Mouse (Mus musculus): ENCODE measurements at regions not wholly inside any gene's neighbourhood (a gene's known extent, or its start where the extent isn't known, plus 50 kb on each side); places are given as distances from the start of the nearest gene placed in this dataset.

DNA sequence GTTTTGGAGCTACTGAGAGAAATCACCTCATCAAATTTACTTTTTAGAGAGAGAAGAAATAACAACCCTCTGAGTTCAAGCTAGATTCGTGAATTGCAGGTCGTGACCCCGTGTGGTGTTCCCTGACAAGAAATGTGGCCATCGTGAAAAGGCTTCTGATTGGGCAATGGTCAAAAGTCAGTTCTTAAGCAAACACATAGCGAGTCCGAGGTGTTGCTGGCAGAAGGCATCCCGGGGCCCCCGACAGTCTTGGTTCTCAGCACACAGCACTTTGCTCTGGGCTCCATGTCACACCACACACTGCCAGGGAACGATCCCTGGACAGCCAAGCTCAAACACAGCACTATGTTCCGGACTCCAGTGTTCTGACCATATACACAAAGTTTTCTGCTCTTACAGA, 320.0 kb downstream of the Etnk1 start:
- DNase-seq (ENCODE audit: low spot score) = no peak

- no peak for DNase-seq (ENCODE audit: low spot score)
Observed at GRCm38 (mm10) chr6:143490019-143490418, 323.0 kb downstream of the Etnk1 start.

DNA sequence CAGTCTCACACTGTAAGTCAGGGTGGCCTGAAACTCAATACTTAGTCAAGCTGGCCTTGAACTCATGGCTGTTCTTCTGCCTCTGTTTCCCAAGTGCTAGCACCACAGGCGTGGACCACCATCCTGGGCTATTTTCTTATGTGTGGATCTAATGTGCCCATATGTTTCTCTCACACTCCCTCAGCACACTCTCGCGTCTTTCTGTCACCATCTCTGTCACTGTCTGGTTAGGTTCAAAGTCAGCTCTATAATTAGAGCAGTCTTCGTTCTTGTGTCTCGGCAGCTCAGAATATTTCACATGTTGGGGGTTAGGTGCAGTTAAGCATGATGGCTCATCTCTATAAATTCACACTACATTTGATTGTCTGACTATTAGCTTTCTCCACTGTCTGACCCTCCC, 324.4 kb downstream of the Etnk1 start:
- no peak for DNase-seq (ENCODE audit: low spot score)

DNA sequence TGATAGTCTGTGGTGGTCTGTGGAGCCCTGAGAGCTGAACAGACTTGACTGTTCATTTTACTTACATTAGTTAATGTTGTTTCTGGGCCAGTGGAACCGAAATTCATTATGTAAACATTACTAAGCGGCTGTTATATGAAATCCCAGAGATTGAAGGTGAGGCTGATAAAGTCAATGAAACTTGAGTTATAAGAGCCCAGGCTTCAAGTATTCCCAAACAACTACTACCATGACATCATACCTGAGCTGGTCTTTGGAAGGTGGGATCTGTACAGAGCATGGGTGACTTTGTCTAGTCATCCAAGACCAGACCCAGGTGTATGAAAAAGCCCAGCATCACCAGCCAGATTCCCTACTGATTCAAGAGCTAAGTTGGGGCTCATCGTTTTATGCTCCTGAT, 326.5 kb downstream of the Etnk1 start:
- DNase-seq (ENCODE audit: low spot score) = no peak

DNA sequence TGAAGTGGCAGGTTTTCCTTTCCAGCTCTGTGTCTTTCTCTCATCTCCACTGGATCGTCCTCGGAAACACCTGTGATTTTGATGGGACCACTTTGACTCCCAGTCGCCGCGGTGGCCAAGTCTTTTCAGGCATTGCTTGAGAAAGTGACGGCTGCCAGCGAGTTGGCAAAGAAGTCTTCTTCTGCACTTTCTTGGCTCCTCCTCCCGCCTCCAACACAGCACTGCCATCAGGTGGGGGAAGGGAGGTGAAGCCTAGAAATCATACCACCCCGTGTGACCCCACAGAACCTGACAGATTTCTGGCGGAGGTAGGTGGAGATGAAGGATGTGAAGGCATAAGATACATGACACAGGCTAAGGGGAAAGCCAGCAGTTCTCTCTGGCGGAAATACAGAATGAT, 327.3 kb downstream of the Etnk1 start:
- no peak for DNase-seq (ENCODE audit: low spot score)

- DNase-seq (ENCODE audit: low spot score) = no peak
Observed at GRCm38 (mm10) chr6:143494886-143495285, 327.9 kb downstream of the Etnk1 start.

- no peak for DNase-seq (ENCODE audit: low spot score)
Observed at GRCm38 (mm10) chr6:143498764-143499163, 331.7 kb downstream of the Etnk1 start.

- DNase-seq (ENCODE audit: low spot score) = no peak
Observed at GRCm38 (mm10) chr6:143499259-143500043, 332.4 kb downstream of the Etnk1 start.

GRCm38 (mm10) chr6:143502803-143503202, 335.8 kb downstream of the Etnk1 start:
- DNase-seq (ENCODE audit: low spot score) = no peak

GRCm38 (mm10) chr6:143503953-143504352, 336.9 kb downstream of the Etnk1 start:
- no peak for DNase-seq (ENCODE audit: low spot score)

DNA sequence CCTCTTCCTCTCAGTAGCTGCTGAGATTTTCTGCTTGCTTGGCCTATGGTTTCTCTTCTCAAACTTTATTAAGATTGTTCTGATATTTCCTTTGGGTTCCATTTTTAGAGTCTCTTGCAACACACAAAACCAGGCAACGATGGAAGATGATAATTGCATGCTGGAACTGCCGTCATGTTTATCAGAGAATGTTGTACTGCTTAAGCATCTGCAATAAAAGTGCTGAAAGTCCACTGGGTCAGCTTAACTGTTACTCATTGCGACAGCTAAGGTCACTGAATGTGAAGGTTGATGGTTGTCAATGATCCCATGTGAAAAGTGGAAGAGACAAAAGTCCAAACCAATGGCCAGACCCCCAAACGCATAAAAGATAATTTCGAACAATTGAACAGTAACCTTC, 346.4 kb downstream of the Etnk1 start:
- DNase-seq (ENCODE audit: low spot score) = no peak

GRCm38 (mm10) chr6:143515137-143515536, 348.1 kb downstream of the Etnk1 start:
- DNase-seq (ENCODE audit: low spot score) = no peak

DNA sequence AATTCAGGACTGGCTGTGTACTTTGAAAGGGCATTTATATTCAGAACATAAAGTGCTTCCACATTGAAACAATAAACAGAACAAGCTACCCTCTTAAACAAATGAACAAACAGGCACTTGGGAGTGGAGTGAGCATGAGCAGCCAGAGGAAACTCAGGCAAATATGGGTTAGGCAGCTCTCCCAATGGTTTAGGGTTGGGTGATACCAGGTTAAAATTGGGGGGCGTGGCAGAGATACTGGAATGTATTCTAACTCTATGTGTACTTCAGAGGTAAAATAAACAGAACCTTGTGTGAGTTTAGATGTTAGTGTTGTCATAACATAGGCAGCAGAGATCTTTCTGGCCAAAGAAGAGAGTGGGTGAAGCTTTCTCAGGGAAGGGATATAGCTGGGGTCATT, 349.7 kb downstream of the Etnk1 start:
- no peak for DNase-seq (ENCODE audit: low spot score)

DNA sequence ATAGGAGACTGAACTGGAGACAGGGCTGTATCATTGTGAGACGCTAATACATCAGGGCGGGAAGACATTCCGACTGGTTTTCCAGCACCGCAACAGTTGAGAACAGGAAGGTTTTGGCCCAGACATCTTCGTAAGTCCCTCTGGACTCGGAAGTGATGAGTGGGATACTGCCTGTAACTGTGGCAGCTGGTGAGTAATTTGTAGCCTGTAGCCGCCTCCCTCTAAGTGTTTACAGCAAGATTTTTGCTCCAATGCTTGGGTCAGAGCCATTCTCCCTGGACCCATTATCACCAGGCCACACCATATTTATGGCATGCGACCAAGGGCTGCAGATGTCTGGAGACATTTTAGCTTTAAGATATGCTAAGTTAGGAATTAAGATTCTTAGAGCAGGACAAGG, 351.5 kb downstream of the Etnk1 start:
- no peak for DNase-seq (ENCODE audit: low spot score)

DNA sequence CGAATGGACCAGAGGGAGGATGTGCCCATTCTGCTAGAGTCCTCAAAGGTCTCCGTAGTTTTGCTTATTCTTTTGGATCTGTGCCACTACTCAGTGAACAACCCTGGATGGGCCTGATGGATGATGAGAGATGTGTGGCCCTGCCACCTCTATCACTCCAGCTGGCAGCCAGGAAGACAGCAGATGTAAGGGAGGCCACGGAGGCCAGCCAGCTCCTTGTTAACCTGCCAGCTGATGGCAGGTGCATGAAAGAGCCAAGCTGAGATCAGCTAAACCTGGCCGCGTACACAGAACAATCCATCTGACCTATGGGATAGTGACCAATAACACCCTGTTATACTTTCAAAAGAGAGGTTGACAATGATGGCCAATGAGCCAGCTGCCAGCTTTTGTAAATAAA, 352.6 kb downstream of the Etnk1 start:
- DNase-seq (ENCODE audit: low spot score) = no peak

- no peak for DNase-seq (ENCODE audit: low spot score)
Observed at GRCm38 (mm10) chr6:143525092-143525491, 358.1 kb downstream of the Etnk1 start.

DNA sequence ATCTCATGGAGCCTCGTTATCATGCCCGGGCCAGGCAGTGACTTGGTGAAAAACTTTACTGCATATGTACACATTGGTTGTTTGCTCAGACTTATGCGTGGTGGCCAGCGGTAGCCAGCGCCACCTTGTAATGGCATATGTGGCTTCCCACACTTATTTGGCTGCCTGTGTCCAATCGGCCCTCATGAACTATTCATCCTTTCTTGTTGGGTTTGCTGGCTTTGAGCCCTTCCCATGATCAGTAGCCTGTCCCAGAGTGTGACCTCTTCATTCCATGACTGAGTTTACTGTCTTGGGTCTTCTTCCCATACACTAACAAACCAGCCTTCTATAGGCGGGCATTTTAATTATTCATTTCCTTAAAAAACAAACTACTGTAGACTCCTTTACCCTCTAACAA, 361.9 kb downstream of the Etnk1 start:
- DNase-seq (ENCODE audit: low spot score) = no peak

- no peak for DNase-seq (ENCODE audit: low spot score)
Observed at GRCm38 (mm10) chr6:143530372-143531224, 363.6 kb downstream of the Etnk1 start.

- no peak for DNase-seq (ENCODE audit: low spot score)
Observed at GRCm38 (mm10) chr6:143531477-143531876, 364.5 kb downstream of the Etnk1 start.

- no peak for DNase-seq (ENCODE audit: low spot score)
Observed at GRCm38 (mm10) chr6:143532380-143532779, 365.4 kb downstream of the Etnk1 start.

DNA sequence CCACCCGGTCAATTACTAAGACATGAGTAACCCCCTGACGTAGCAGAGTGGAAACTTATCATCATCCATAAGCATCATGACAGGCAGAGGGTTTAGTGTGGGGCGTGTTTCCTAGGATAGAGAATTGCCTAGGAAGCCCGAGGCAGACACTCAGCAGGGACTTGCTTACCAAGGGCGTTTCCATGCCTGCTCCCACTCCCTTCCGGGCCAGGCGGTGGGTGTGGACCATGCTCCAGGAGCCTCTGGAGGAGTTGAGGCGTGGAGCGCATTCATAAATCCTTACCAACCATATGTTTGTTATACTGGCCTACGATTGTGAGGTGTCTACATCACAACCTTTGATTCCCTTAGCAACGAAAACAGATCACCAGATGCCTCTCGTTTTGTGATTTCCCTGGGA, 368.2 kb downstream of the Etnk1 start:
- DNase-seq (ENCODE audit: low spot score) = no peak

- DNase-seq (ENCODE audit: low spot score) = no peak
Observed at GRCm38 (mm10) chr6:143535726-143536125, 368.7 kb downstream of the Etnk1 start.

GRCm38 (mm10) chr6:143536525-143537293, 369.7 kb downstream of the Etnk1 start:
- no peak for DNase-seq (ENCODE audit: low spot score)

All from ovary, adult 18-20 months (tissue).